Mouse (Mus musculus) kidney, postnatal 0 days (tissue): ENCODE measurements around the gene Cilp. TPM values are rescaled to one million over a fixed set of nuclear protein-coding genes. Genes with fewer than 3 reads are reported as not detected.

Experiments used
- ATAC-seq: fragments of 200-750 bp; cut with Nextera tagmentation; replicated peaks from 2 replicates; pipeline ENCODE4 v1.8.0; 2017; ENCODE audit warnings: low read depth, moderate number of reproducible peaks, moderate TSS enrichment, moderate library complexity; ENCODE audit not compliant: low FRiP score
- DNase-seq: peaks from one replicate; pipeline ENCODE4 v3.0.0-alpha.2; 2016; ENCODE audit warnings: low spot score
- H3K27ac ChIP-seq: fragments of 300-500 bp; sonication (generic); 2 replicates; pipeline ENCODE4 v1.5.1; 2014; ENCODE audit warnings: mild to moderate bottlenecking
- H3K27me3 ChIP-seq: fragments of 300-500 bp; sonication (generic); 2 replicates; pipeline ENCODE4 v1.6.1; 2014; ENCODE audit warnings: low read length, mixed read lengths; ENCODE audit not compliant: insufficient read depth
- H3K36me3 ChIP-seq: fragments of 300-500 bp; sonication (generic); 2 replicates; pipeline ENCODE4 v1.6.1; 2014; ENCODE audit warnings: low read length, mixed read lengths; ENCODE audit not compliant: insufficient read depth
- H3K4me1 ChIP-seq: fragments of 300-500 bp; sonication (generic); replicated peaks from 2 replicates; pipeline ENCODE4 v1.6.1; 2014; ENCODE audit warnings: antibody characterized with exemption, low read length, mixed read lengths; ENCODE audit not compliant: insufficient read depth
- H3K4me2 ChIP-seq: fragments of 300-500 bp; sonication (generic); 2 replicates; pipeline ENCODE4 v1.6.1; 2014; ENCODE audit warnings: mild to moderate bottlenecking, low read length, moderate library complexity, mixed read lengths
- H3K4me3 ChIP-seq: fragments of 300-500 bp; sonication (generic); replicated peaks from 2 replicates; pipeline ENCODE4 v1.5.1; 2014; ENCODE audit warnings: low read depth, low read length
- H3K9ac ChIP-seq: fragments of 300-500 bp; sonication (generic); 2 replicates; pipeline ENCODE4 v1.6.1; 2014; ENCODE audit warnings: low read depth, low read length
- H3K9me3 ChIP-seq: fragments of 300-500 bp; sonication (generic); replicated peaks from 2 replicates; pipeline ENCODE4 v1.6.1; 2016; ENCODE audit warnings: low read length, inconsistent platforms, mixed read lengths
- CTCF ChIP-seq: IDR thresholded peaks from 2 replicates; pipeline ENCODE4 v1.5.1; 2016; ENCODE audit warnings: antibody characterized with exemption, low read depth, mild to moderate bottlenecking, moderate library complexity
- WGBS: fragments of 180-500 bp; shearing (Covaris S2); extraction: QIAGEN DNeasy Blood & Tissue Kit; methylation state at CpG from one replicate; pipeline ENCODE4 v1.1.7; 2014; 5-methylcytosine and 5-hydroxymethylcytosine counted together
- polyA plus RNA-seq: library from polyadenylated mRNA; unstranded; fragments of >200 nt; fragmentation: Nextera tagmentation; extraction: Ambion mirVana; gene quantifications from 2 replicates; pipeline ENCODE4 v1.2.1, GENCODE M21; 2015

Cilp gene
- polyA plus RNA-seq, 1 experiment from 2014 or later = 0.51 TPM

DNA sequence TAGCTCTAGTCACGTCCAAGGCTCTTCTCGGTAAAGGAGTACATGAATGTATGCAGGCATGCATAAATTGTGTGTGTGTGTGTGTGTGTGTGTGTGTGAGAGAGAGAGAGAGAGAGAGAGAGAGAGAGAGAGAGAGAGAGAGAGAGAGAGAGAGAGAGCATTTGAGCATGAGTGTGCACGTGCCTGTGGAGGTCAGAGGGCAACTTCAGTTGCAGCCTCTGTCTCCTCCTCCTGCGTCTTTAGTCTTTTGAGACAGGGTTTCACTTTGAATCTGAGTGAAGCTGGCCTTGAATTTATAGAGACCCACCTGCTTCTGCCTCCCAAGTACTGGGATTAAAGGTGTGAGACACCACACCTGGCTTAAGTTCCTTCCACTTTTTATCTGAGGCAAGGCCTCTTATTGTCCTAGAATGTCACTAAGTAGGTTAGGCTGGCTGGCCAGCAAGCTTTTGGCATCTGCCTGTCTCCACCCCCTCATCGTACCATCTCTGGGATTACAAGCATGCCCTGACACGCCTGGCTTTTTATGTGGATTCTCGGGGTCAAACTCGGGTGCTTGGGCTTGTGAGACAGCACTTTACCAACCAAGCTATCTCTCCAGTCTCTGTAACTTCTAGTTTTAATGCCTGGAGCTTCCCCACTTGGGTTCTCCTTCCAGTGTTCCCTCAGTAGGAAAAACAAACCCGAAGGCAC, 7.6 kb upstream of the Cilp start:
- H3K27me3 ChIP-seq = no peaks in the 10 kb centered on the region
- no peaks in the 10 kb centered on the region for H3K4me1 ChIP-seq
- H3K36me3 ChIP-seq = no peaks in the 10 kb centered on the region
- WGBS = 60% methylated on average over 9 of the region's 9 CpGs
- no peak overlapping the region for H3K4me3 ChIP-seq
- no peak overlapping the region for H3K27ac ChIP-seq
- no peak overlapping the region for H3K9ac ChIP-seq
- H3K4me2 ChIP-seq = no peak overlapping the region
- ATAC-seq (no peak), DNase-seq (no peak)
- no peaks in the 10 kb centered on the region for H3K9me3 ChIP-seq
- TF ChIP-seq CTCF = no peak

DNA sequence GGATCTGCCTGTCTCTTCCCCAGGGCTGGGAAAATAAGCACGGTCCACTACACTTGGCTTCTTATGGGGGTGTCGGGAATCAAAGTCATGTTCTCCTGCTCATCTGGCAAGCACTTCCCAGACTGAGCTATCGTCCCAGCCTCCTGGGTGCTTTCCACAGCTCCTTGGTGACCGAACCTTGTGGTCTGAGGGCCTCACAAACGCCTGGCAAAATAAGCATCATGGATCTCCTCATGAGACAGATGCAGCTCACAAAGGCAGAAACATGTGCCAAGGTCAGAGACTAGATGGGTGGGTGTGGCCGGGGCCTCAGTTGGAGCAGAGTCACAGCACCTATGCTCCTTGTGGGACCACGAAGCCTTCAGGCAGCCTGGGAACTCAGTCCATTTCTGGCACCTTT, 5.6 kb upstream of the Cilp start:
- no peak overlapping the region for H3K27ac ChIP-seq
- no peak overlapping the region for H3K4me2 ChIP-seq
- H3K27me3 ChIP-seq = no peaks in the 10 kb centered on the region
- H3K4me1 ChIP-seq = no peaks in the 10 kb centered on the region
- H3K9me3 ChIP-seq = no peaks in the 10 kb centered on the region
- ATAC-seq = no peak
- H3K4me3 ChIP-seq = no peak overlapping the region
- 60% methylated on average over 7 of the region's 7 CpGs for WGBS
- no peak for TF ChIP-seq CTCF
- no peak overlapping the region for H3K9ac ChIP-seq
- no peaks in the 10 kb centered on the region for H3K36me3 ChIP-seq
- DNase-seq = no peak

DNA sequence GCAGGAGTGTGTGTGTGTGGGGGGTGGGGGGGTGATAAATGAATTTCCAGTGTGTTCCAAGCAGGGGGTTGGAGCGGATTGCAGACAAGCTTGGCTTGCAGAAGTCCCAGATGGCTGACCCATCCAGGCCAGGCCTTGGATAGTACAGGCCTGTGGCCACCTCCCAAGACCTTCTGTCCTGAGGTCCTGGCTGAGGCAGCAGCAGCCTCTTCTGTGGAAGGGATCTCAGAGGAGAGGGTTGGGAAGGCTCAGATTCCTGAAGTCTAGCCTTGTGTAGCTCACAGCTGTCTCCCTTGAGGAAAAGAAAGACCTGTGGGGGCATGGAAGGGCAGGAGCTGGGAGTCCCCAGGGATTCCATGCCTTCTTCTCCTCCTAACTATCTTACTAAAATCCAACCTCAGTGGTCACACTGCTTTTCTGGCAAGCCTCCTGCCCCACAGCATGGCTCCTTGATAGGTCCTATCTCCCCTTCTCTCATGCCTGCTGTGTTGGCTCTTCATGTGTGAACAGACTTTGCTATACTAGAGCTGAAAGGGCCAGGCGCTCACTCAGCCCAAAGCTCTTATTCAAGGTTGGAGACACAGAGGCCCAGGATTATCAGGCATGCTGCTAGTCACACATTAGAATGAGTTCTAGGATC, 3.3 kb upstream of the Cilp start:
- peaks cover 6% of the 10 kb centered on the region for H3K4me1 ChIP-seq
- no peaks in the 10 kb centered on the region for H3K27me3 ChIP-seq
- ATAC-seq = no peak
- no peak overlapping the region for H3K4me3 ChIP-seq
- no peak for TF ChIP-seq CTCF
- H3K36me3 ChIP-seq = no peaks in the 10 kb centered on the region
- H3K27ac ChIP-seq = no peak overlapping the region
- WGBS = 94% methylated on average over 2 of the region's 2 CpGs
- H3K4me2 ChIP-seq = no peak overlapping the region
- no peak overlapping the region for H3K9ac ChIP-seq
- no peaks in the 10 kb centered on the region for H3K9me3 ChIP-seq
- no peak for DNase-seq

DNA sequence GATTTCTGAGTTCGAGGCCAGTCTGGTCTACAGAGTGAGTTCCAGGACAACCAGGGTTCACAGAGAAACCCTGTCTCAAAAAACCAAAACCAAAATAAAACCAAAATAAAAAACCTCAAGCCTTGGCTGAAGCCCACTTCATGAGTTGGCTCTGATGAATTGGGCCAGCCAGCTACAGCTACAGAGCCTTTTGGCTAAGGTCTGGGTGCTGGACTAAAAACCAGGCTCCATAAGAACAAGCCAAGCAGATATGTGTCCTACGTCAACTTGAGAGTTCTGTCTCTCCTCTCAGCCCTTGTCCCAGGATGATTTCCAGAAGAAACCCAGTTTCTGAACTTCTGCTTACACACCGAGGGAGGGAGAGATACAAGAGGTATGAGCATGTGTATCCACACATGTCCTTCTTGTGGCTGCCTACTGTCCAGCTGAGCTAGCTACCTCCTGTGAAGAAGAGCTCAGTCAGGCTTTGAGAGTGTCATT, 2.3 kb upstream of the Cilp start:
- 91% methylated on average over 3 of the region's 3 CpGs for WGBS
- no peak for TF ChIP-seq CTCF
- no peak for DNase-seq

DNA sequence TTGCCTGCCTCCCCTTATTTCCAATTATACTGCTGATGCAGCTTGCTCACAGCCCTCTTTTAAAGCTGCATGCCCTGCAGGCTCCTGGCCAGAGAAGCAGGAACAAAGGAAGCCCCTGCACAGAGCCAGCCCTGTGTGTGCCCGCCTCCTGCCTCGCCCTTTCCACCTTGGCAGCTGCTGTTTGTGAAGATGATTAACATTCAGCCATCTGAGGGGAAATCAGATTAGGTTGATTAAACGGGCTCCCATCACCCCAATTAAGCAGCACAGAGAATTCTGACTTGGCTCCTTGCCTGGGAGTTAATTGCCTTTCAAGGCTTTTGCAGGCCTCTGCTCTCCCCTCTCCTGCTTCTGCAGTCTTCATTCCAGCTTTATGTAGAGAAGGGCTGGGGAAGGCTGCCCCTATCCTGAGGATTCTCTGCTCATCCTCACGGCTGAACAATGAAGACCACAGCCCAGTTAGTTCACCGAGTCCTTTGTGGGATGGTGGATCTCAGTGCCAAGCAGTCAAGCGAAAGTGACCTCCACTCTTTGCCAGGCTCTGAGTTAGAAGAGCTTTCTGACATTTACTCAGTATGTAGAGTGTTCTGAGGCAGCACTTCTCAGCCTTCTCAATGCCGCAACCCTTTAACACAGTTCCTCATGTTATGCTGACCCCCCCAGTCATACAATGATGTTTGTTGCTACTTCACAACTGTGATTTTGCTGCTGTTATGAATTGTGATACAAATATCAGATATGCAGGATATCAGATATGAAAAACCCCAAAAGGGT, 2.9 kb downstream of the Cilp start:
- H3K9ac ChIP-seq = no peak overlapping the region
- H3K4me2 ChIP-seq = no peak overlapping the region
- H3K4me3 ChIP-seq = no peak overlapping the region
- H3K9me3 ChIP-seq = no peaks in the 10 kb centered on the region
- WGBS = 30% methylated on average over 7 of the region's 7 CpGs
- TF ChIP-seq CTCF = no peak
- ATAC-seq (no peak), DNase-seq (peak; percentile 67)
- H3K36me3 ChIP-seq = no peaks in the 10 kb centered on the region
- H3K4me1 ChIP-seq = peaks cover 6% of the 10 kb centered on the region
- no peak overlapping the region for H3K27ac ChIP-seq
- no peaks in the 10 kb centered on the region; the same call in 1 of the 2 replicates for H3K27me3 ChIP-seq

More for the DNA sequence above, 2.3 kb upstream of the Cilp start:
- Histone ChIP-seq H3K4me1 (peaks cover 6% of the 10 kb centered on the region), H3K4me2 (no peak overlapping the region), H3K9me3 (no peaks in the 10 kb centered on the region), H3K27me3 (no peaks in the 10 kb centered on the region), H3K27ac (no peak overlapping the region), H3K4me3 (no peak overlapping the region), H3K36me3 (no peaks in the 10 kb centered on the region), H3K9ac (no peak overlapping the region)
- ATAC-seq = no peak

DNA sequence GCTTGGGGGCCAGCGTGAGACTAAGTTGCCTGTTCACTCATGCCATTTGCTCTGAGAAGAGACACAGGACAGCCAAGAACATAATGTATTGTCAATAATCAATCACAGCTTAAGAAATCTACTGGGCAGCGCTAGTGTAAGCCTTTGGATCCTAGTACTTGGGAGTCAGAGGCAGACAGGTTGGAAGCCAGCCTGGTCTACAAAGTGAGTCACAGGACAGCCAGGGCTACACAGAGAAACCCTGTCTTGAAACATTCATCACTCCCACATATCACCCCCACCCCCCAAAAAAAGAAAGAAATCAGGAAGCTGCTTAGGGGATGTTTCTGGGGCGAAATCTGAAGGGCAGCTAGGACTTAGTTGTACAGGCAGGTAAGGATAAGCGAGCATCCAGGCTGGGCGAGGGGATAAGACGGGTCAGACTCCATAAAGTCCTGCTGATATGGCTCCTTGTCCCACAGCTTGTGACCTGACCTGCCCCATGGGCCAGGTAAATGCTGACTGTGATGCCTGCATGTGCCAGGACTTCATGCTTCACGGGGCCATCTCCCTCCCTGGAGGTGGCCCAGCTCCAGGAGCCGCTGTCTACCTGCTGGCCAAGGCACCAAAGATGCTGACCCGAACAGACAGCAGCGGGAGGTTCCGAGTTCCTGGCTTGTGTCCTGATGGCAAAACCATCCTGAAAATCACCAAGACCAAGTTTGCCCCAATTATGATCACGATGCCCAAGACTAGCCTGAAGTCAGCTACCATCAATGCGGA, 8.2 kb downstream of the Cilp start:
- Histone ChIP-seq H3K9ac (no peak overlapping the region), H3K9me3 (no peaks in the 10 kb centered on the region), H3K4me3 (no peak overlapping the region), H3K4me1 (no peaks in the 10 kb centered on the region), H3K27me3 (no peaks in the 10 kb centered on the region; the same call in 1 of the 2 replicates), H3K27ac (no peak overlapping the region), H3K4me2 (no peak overlapping the region), H3K36me3 (no peaks in the 10 kb centered on the region)
- TF ChIP-seq CTCF = no peak
- ATAC-seq (no peak), DNase-seq (no peak)
- 92% methylated on average over 13 of the region's 13 CpGs for WGBS
